Mouse (Mus musculus) megakaryocyte progenitor cell, adult 5-6 weeks (primary cell): ENCODE data around the gene Odf3l2. TPM values are rescaled to one million over a fixed set of nuclear protein-coding genes. Genes with fewer than 3 reads are reported as not detected.
A peak's percentile ranks its signal among the peaks of the same experiment; 100 is the strongest.

Experiments used
- ATAC-seq: replicated peaks from 2 replicates; pipeline ENCODE4 v1.8.0; 2016; ENCODE audit warnings: mild to moderate bottlenecking, moderate TSS enrichment, inconsistent platforms; ENCODE audit not compliant: poor library complexity
- total RNA-seq, 2 experiments: library from RNA; stranded (forward) in 1 of 2; stranded (reverse) in 1 of 2; fragments of 157-497, 149-512 nt in 1 of 2; fragments of 200-1000 nt in 1 of 2; gene quantifications; 2 replicates each; pipeline versions ENCODE4 v1.2.3 to v1.2.4; 2015 to 2017

Odf3l2 gene
- total RNA-seq, 2 experiments from 2014 or later = not detected

- ATAC-seq = no peak
These were observed 12.3 kb downstream of the Odf3l2 start for GRCm38 (mm10) chr10:79633006-79633777.

- no peak for ATAC-seq
These were observed 14.1 kb downstream of the Odf3l2 start for GRCm38 (mm10) chr10:79631432-79631831.

- no peak for ATAC-seq
These were observed 17.2 kb downstream of the Odf3l2 start for GRCm38 (mm10) chr10:79628377-79628776.

- ATAC-seq = no peak
These were observed 19.4 kb downstream of the Odf3l2 start for GRCm38 (mm10) chr10:79626156-79626555.

- ATAC-seq = no peak
These were observed 20.1 kb downstream of the Odf3l2 start for GRCm38 (mm10) chr10:79625398-79625797.

GRCm38 (mm10) chr10:79623950-79624349 is 21.6 kb downstream of the Odf3l2 start:
- ATAC-seq = no peak

- ATAC-seq = no peak
These were observed 29.2 kb downstream of the Odf3l2 start for GRCm38 (mm10) chr10:79616376-79616775.

GRCm38 (mm10) chr10:79615860-79616259 is 29.7 kb downstream of the Odf3l2 start:
- no peak for ATAC-seq

GRCm38 (mm10) chr10:79614305-79614643 is 31.3 kb downstream of the Odf3l2 start:
- 0 out of 2 replicates have a peak, but pooled peaks have one; percentile 9 for ATAC-seq

GRCm38 (mm10) chr10:79613578-79614304 is 31.8 kb downstream of the Odf3l2 start, which contains the start of gene C2cd4c:
Gene C2cd4c (minus strand): TSS chr10:79614025.
- peak; percentile 87 for ATAC-seq

- ATAC-seq = peak; percentile 37; the same call in 1 of the 2 replicates
These were observed 33.1 kb downstream of the Odf3l2 start for GRCm38 (mm10) chr10:79612192-79613135.

- ATAC-seq = no peak
These were observed 34.2 kb downstream of the Odf3l2 start for GRCm38 (mm10) chr10:79611296-79611695.

- ATAC-seq = no peak
These were observed 36.3 kb downstream of the Odf3l2 start for GRCm38 (mm10) chr10:79609276-79609675.

- no peak for ATAC-seq
These were observed 37.6 kb downstream of the Odf3l2 start for GRCm38 (mm10) chr10:79607892-79608291.

GRCm38 (mm10) chr10:79606537-79606936 is 39.0 kb downstream of the Odf3l2 start:
- ATAC-seq = no peak

GRCm38 (mm10) chr10:79597936-79598230 is 47.7 kb downstream of the Odf3l2 start:
- ATAC-seq = no peak

GRCm38 (mm10) chr10:79597051-79597935 is 48.2 kb downstream of the Odf3l2 start:
- peak; percentile 39; the same call in 1 of the 2 replicates for ATAC-seq

- ATAC-seq = no peak
These were observed 50.0 kb downstream of the Odf3l2 start for GRCm38 (mm10) chr10:79595590-79595929.

- peak; percentile 95 for ATAC-seq
These were observed 50.5 kb downstream of the Odf3l2 start for GRCm38 (mm10) chr10:79594872-79595589.

- ATAC-seq = no peak
These were observed 51.4 kb downstream of the Odf3l2 start for GRCm38 (mm10) chr10:79594111-79594510.
